ENCODE assay signal across 26 mouse cellular contexts in genomic region chr3:51493272-51493838, GRCm38 (mm10). TPM values are rescaled to one million over a fixed set of nuclear protein-coding genes. Genes with fewer than 3 reads are reported as not detected.
DNase-seq lines count a peak whose midpoint lies in the region; ATAC-seq and TF ChIP-seq lines count a peak whose summit lies in the region.
"Had no signal": no experiment of that assay in that cellular context is flagged by ENCODE, and none has a peak within 500 bp of the region (broad histone marks: within the 10 kb centered on the region; RNA-seq: fewer than 3 reads in every experiment).

No protein-coding gene starts in this region.

- no peak overlapping the region for H3K27ac ChIP-seq in heart, embryonic 11.5 days (ENCODE audit: low read depth, low read length)
- H3K27ac ChIP-seq in lung, embryonic 16.5 days (ENCODE audit: low read length): peak overlapping the region; percentile 36; the same call in 1 of the 2 replicates
- H3K27ac ChIP-seq in heart, embryonic 13.5 days (replicated peaks): peak overlapping the region; percentile 34; the same call in 1 of the 2 replicates
- no peak overlapping the region for H3K27ac ChIP-seq in hindbrain, postnatal 0 days
- H3K27ac ChIP-seq: embryonic facial prominence, embryonic 10.5 days; hindbrain, embryonic 15.5 days; intestine, embryonic 15.5 days; liver, embryonic 13.5 days; neural tube, embryonic 12.5 days had no signal

- H3K9me3 ChIP-seq in heart, embryonic 11.5 days (replicated peaks; ENCODE audit: control insufficient read depth, low read length): no peaks in the 10 kb centered on the region
- no peaks in the 10 kb centered on the region for H3K9me3 ChIP-seq in lung, embryonic 16.5 days (ENCODE audit: control insufficient read depth, low read length)
- H3K9me3 ChIP-seq in heart, embryonic 13.5 days: no peaks in the 10 kb centered on the region
- H3K9me3 ChIP-seq in hindbrain, postnatal 0 days (ENCODE audit: low read length): no peaks in the 10 kb centered on the region
- H3K9me3 ChIP-seq: embryonic facial prominence, embryonic 10.5 days; G1E; hindbrain, embryonic 15.5 days; intestine, embryonic 15.5 days; liver, embryonic 13.5 days; megakaryocyte, embryonic 14.5 days; neural tube, embryonic 12.5 days had no signal

- no peaks in the 10 kb centered on the region for H3K27me3 ChIP-seq in heart, embryonic 11.5 days (ENCODE audit: control insufficient read depth, insufficient read depth, low read length)
- no peaks in the 10 kb centered on the region for H3K27me3 ChIP-seq in lung, embryonic 16.5 days (ENCODE audit: control insufficient read depth, insufficient read depth, low read depth, low read length)
- H3K27me3 ChIP-seq in heart, embryonic 13.5 days (replicated peaks): no peaks in the 10 kb centered on the region
- no peaks in the 10 kb centered on the region for H3K27me3 ChIP-seq in hindbrain, postnatal 0 days (ENCODE audit: insufficient read depth, low read length)
- H3K27me3 ChIP-seq: hindbrain, embryonic 15.5 days; intestine, embryonic 15.5 days; liver, embryonic 13.5 days; megakaryocyte, embryonic 14.5 days; neural tube, embryonic 12.5 days had no signal

- H3K4me2 ChIP-seq in heart, embryonic 11.5 days: no peak overlapping the region
- H3K4me2 ChIP-seq in lung, embryonic 16.5 days (ENCODE audit: low read depth, low read length): no peak overlapping the region
- no peak overlapping the region for H3K4me2 ChIP-seq in heart, embryonic 13.5 days
- H3K4me2 ChIP-seq in hindbrain, postnatal 0 days (ENCODE audit: low read depth, low read length): no peak overlapping the region
- H3K4me2 ChIP-seq: hindbrain, embryonic 15.5 days; intestine, embryonic 15.5 days; liver, embryonic 13.5 days; neural tube, embryonic 12.5 days had no signal

- DNase-seq in heart, adult 8-10 months (ENCODE audit: low spot score): peak; percentile 34
- DNase-seq in lung, adult 2 months: no peak
- peak; percentile 43 to 48 for DNase-seq in heart, postnatal 10 days
- DNase-seq in hindbrain, postnatal 0 days (ENCODE audit: low spot score): no peak
- DNase-seq: adrenal gland, adult 2 months; cerebellum, adult 11 months; cerebellum, postnatal 10 days; gastrocnemius, postnatal 36 days; kidney, postnatal 36 days; liver, embryonic 13.5 days; midbrain, embryonic 14.5 days; retina, postnatal 1 day; right cerebral cortex, postnatal 25 days; spleen, adult 18-20 months; thymus, postnatal 14 days had no signal

- H3K4me3 ChIP-seq in heart, embryonic 11.5 days (ENCODE audit: low read depth, low read length): no peak overlapping the region
- no peak overlapping the region for H3K4me3 ChIP-seq in lung, embryonic 16.5 days (ENCODE audit: low read length)
- no peak overlapping the region for H3K4me3 ChIP-seq in lung, adult 2 months (replicated peaks; ENCODE audit: extremely low read depth, low read depth, low read length)
- no peak overlapping the region for H3K4me3 ChIP-seq in heart, embryonic 13.5 days
- no peak overlapping the region for H3K4me3 ChIP-seq in hindbrain, postnatal 0 days (ENCODE audit: low read length)
- H3K4me3 ChIP-seq: embryonic facial prominence, embryonic 10.5 days; hindbrain, embryonic 15.5 days; intestine, embryonic 15.5 days; liver, embryonic 13.5 days; megakaryocyte, embryonic 14.5 days; neural tube, embryonic 12.5 days had no signal

- 71% methylated on average over 13 of the region's 13 CpGs for WGBS in heart, embryonic 11.5 days (ENCODE audit: insufficient replicate concordance)
- 60% methylated on average over 13 of the region's 13 CpGs for WGBS in lung, embryonic 16.5 days
- 71% methylated on average over 13 of the region's 13 CpGs for WGBS in lung, adult 2 months
- 65% methylated on average over 13 of the region's 13 CpGs for WGBS in heart, embryonic 13.5 days
- 87% methylated on average over 13 of the region's 13 CpGs for WGBS in hindbrain, postnatal 0 days

- no peak for TF ChIP-seq CTCF in lung, adult 2 months (IDR thresholded peaks at IDR 0.05; ENCODE audit: insufficient read depth, low read length)
- TF ChIP-seq CTCF in hindbrain, postnatal 0 days (IDR thresholded peaks at IDR 0.05; ENCODE audit: low read depth): no peak

- peaks cover 10% of the 10 kb centered on the region for H3K36me3 ChIP-seq in heart, embryonic 11.5 days (ENCODE audit: control insufficient read depth, insufficient read depth, low read length)
- peaks cover 6% of the 10 kb centered on the region; the same call in 1 of the 2 replicates for H3K36me3 ChIP-seq in lung, embryonic 16.5 days (ENCODE audit: control insufficient read depth, insufficient read depth, low read length)
- peaks cover 33% of the 10 kb centered on the region for H3K36me3 ChIP-seq in heart, embryonic 13.5 days
- peaks cover 10% of the 10 kb centered on the region; the same call in 1 of the 2 replicates for H3K36me3 ChIP-seq in hindbrain, postnatal 0 days (ENCODE audit: insufficient read depth, low read length)

- intact Hi-C loops in heart, postnatal 10 days (cut with DNase I): no loop called here

- H3K9ac ChIP-seq in heart, embryonic 11.5 days (ENCODE audit: low read depth, low read length): no peak overlapping the region
- H3K9ac ChIP-seq in lung, embryonic 16.5 days (ENCODE audit: low read length): no peak overlapping the region
- no peak overlapping the region for H3K9ac ChIP-seq in heart, embryonic 13.5 days
- H3K9ac ChIP-seq in hindbrain, postnatal 0 days (replicated peaks; ENCODE audit: low read length): no peak overlapping the region
- H3K9ac ChIP-seq: hindbrain, embryonic 15.5 days; intestine, embryonic 15.5 days; liver, embryonic 13.5 days; neural tube, embryonic 12.5 days had no signal

- TF ChIP-seq POLR2A in lung, adult 2 months (IDR thresholded peaks at IDR 0.05; ENCODE audit: borderline replicate concordance, extremely low read depth, low read depth, low read length): no peak

- H3K4me1 ChIP-seq in heart, embryonic 11.5 days (ENCODE audit: control insufficient read depth, insufficient read depth, low read length): no peaks in the 10 kb centered on the region
- peaks cover 11% of the 10 kb centered on the region for H3K4me1 ChIP-seq in lung, embryonic 16.5 days (replicated peaks; ENCODE audit: control insufficient read depth, insufficient read depth, low read length)
- H3K4me1 ChIP-seq in lung, adult 2 months (ENCODE audit: control insufficient read depth, insufficient read depth, low read length): no peaks in the 10 kb centered on the region
- peaks cover 16% of the 10 kb centered on the region for H3K4me1 ChIP-seq in heart, embryonic 13.5 days
- H3K4me1 ChIP-seq in hindbrain, postnatal 0 days (ENCODE audit: insufficient read depth, low read length): no peaks in the 10 kb centered on the region
- H3K4me1 ChIP-seq: embryonic facial prominence, embryonic 10.5 days; hindbrain, embryonic 15.5 days; intestine, embryonic 15.5 days; liver, embryonic 13.5 days; neural tube, embryonic 12.5 days had no signal

- no peak for ATAC-seq in heart, embryonic 11.5 days (replicated peaks; ENCODE audit: insufficient number of reproducible peaks, low FRiP score, low TSS enrichment)
- ATAC-seq in lung, embryonic 16.5 days (ENCODE audit: low read depth): 0 out of 2 replicates have a peak, but pooled peaks have one; percentile 21
- no peak for ATAC-seq in heart, embryonic 13.5 days (ENCODE audit: extremely low read depth, insufficient number of reproducible peaks, low FRiP score, low TSS enrichment)
- no peak for ATAC-seq in hindbrain, postnatal 0 days
- ATAC-seq: forebrain, embryonic 16.5 days; intestine, embryonic 15.5 days; lung, postnatal 0 days had no signal

RNA-seq across cellular contexts. Expression of gene Rab33b, which starts 9.6 kb away (rescaled TPM):
- 10 to 100 TPM in 2 of 4 experiments, 1 to 10 TPM in 2; 9.7 to 10.2 (median 10.0) TPM for total RNA-seq in heart, adult 8-10 months (2022)
- 13.7 and 16.2 TPM in 2 replicates for polyA plus RNA-seq in heart, embryonic 11.5 days (2014; fragmentation: Nextera tagmentation; extraction: Ambion mirVana)
- 24.7 and 26.6 TPM in 2 replicates for polyA plus RNA-seq in lung, embryonic 16.5 days (2015; fragmentation: Nextera tagmentation; extraction: Ambion mirVana)
- polyA plus RNA-seq in lung, adult 2 months (2012; rRNA removed): 12.9 and 16.6 TPM in 2 replicates
- 13.6 TPM in 2 replicates for polyA plus RNA-seq in heart, embryonic 13.5 days (2015; fragmentation: Nextera tagmentation; extraction: Ambion mirVana)
- 10 to 100 TPM in 1 of 2 experiments, 1 to 10 TPM in 1; 9.8 to 13.9 TPM for total RNA-seq in heart, postnatal 10 days (2021)
- total RNA-seq in hindbrain, postnatal 0 days (2014; rRNA removed): 30.2 and 32.4 TPM in 2 replicates
- polyA plus RNA-seq in hindbrain, postnatal 0 days (2015; fragmentation: Nextera tagmentation; extraction: Ambion mirVana): 31.8 and 33.2 TPM in 2 replicates

Comparison
In these comparisons a context has a peak if more than half of its experiments do, and no peak if none do; other contexts are left out.
1. H3K27ac ChIP-seq: peak in lung, embryonic 16.5 days (single experiment) and heart, embryonic 13.5 days (single experiment); none in heart, embryonic 11.5 days (single experiment) and hindbrain, postnatal 0 days (single experiment).
2. DNase-seq: peak in heart, adult 8-10 months (single experiment) and heart, postnatal 10 days (2 of 2); none in lung, adult 2 months (single experiment) and hindbrain, postnatal 0 days (single experiment).